Mouse (Mus musculus): ENCODE results near the gene Gimd1. TPM values are rescaled to one million over a fixed set of nuclear protein-coding genes. Genes with fewer than 3 reads are reported as not detected.

Gene Gimd1
- polyA plus RNA-seq, 1 experiment from 2014 or later = not detected

GRCm38 (mm10) chr3:132683447-132684230 lies 54.0 kb downstream of the Gimd1 start, which contains the start of gene Tbck:
Gene Tbck, plus strand, starts transcription at chr3:132684144.
- Histone ChIP-seq H3K4me3 (ENCODE audit: low read length) (peak within 1 kb of the TSS; percentile 82), H3K4me1 (ENCODE audit: control insufficient read depth, insufficient read depth, low read length) (peaks cover 13% of the 10 kb centered on the region), H3K9ac (ENCODE audit: low read length) (peak within 1 kb of the TSS; percentile 95), H3K27me3 (ENCODE audit: control insufficient read depth, insufficient read depth, low read length) (no peaks in the 10 kb centered on the region), H3K27ac (ENCODE audit: low read length) (peak within 1 kb of the TSS; percentile 90), H3K9me3 (replicated peaks; ENCODE audit: control insufficient read depth, low read length) (no peaks in the 10 kb centered on the region), H3K4me2 (ENCODE audit: low read depth, low read length) (peak within 1 kb of the TSS; percentile 88), H3K36me3 (ENCODE audit: control insufficient read depth, insufficient read depth) (peaks cover 5% of the 10 kb centered on the region)
- ATAC-seq (replicated peaks; ENCODE audit: extremely low read depth, insufficient read depth, low FRiP score) = peak; percentile 98
- under 1% methylated on average over 41 of the region's 42 CpGs for WGBS

GRCm38 (mm10) chr3:132684231-132684928 lies 54.8 kb downstream of the Gimd1 start, which contains the start of gene Aimp1:
Gene Aimp1, minus strand, starts transcription at chr3:132684370.
- peak within 1 kb of the TSS; percentile 90 for H3K27ac ChIP-seq (ENCODE audit: low read length)
- H3K36me3 ChIP-seq (ENCODE audit: control insufficient read depth, insufficient read depth) = peaks cover 5% of the 10 kb centered on the region
- peaks cover 13% of the 10 kb centered on the region for H3K4me1 ChIP-seq (ENCODE audit: control insufficient read depth, insufficient read depth, low read length)
- H3K4me2 ChIP-seq (ENCODE audit: low read depth, low read length) = peak within 1 kb of the TSS; percentile 88
- H3K27me3 ChIP-seq (ENCODE audit: control insufficient read depth, insufficient read depth, low read length) = no peaks in the 10 kb centered on the region
- H3K4me3 ChIP-seq (ENCODE audit: low read length) = peak within 1 kb of the TSS; percentile 82
- H3K9me3 ChIP-seq (replicated peaks; ENCODE audit: control insufficient read depth, low read length) = no peaks in the 10 kb centered on the region
- peak within 1 kb of the TSS; percentile 95 for H3K9ac ChIP-seq (ENCODE audit: low read length)
- under 1% methylated on average over 27 of the region's 27 CpGs for WGBS
- ATAC-seq (replicated peaks; ENCODE audit: extremely low read depth, insufficient read depth, low FRiP score) = no peak

Other genes with a start within 250 kb of the Gimd1 start
- gene Tbck, start 54.3 kb downstream of the Gimd1 start, polyA plus RNA-seq (2015; fragmentation: Nextera tagmentation; extraction: Ambion mirVana) = 13.1 and 14.5 TPM in 2 replicates
- gene Aimp1, start 54.5 kb downstream of the Gimd1 start, polyA plus RNA-seq (2015; fragmentation: Nextera tagmentation; extraction: Ambion mirVana) = 46.4 and 59.9 TPM in 2 replicates

Data from heart, embryonic 16.5 days (tissue).